Mouse (Mus musculus): ENCODE data around the gene Fbln1. TPM values are rescaled to one million over a fixed set of nuclear protein-coding genes. Genes with fewer than 3 reads are reported as not detected.

The Fbln1 gene
- polyA plus RNA-seq, 1 experiment from 2014 or later: 60.2 TPM

- no peak overlapping the region for H3K9ac ChIP-seq (ENCODE audit: low read depth, low read length)
- H3K4me2 ChIP-seq: no peak overlapping the region
- peaks cover 16% of the 10 kb centered on the region; the same call in 1 of the 2 replicates for H3K27me3 ChIP-seq (replicated peaks; ENCODE audit: control insufficient read depth, insufficient read depth, low read length)
- WGBS: 73% methylated on average over 3 of the region's 3 CpGs
- peaks cover 10% of the 10 kb centered on the region for H3K4me1 ChIP-seq (replicated peaks; ENCODE audit: control insufficient read depth, insufficient read depth, low read length)
- H3K9me3 ChIP-seq (ENCODE audit: control insufficient read depth, low read length): peaks cover 4% of the 10 kb centered on the region; the same call in 1 of the 2 replicates
- no peak overlapping the region for H3K4me3 ChIP-seq (ENCODE audit: low read depth, low read length)
- H3K36me3 ChIP-seq (ENCODE audit: control insufficient read depth, insufficient read depth, low read length): no peaks in the 10 kb centered on the region
- DNase-seq (ENCODE audit: low spot score) (no peak), ATAC-seq (replicated peaks; ENCODE audit: low FRiP score) (no peak)
- H3K27ac ChIP-seq (ENCODE audit: low read depth, low read length): no peak overlapping the region
These were observed 3.6 kb downstream of the Fbln1 start for GRCm38 (mm10) chr15:85209341-85209740.

DNA sequence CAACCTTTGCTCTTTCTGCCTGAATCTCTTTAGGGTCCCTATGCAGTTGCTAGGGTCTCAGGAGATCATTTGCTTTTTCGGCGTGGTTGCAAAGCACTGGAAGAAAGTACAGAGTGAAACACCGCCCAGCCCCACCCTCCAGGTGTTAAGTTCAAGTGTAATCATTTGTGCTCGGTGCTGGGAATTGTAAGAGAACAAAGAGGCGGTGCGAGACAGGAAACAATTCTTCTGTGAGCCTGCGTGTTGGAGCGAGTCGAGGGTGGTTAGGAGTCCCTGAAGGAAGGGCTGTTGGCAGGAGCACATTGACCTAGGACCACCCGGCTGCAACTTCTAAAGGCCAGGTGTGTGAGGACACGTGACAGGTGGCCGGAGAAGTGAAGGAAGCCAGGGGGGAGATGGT, 4.9 kb downstream of the Fbln1 start:
- no peak overlapping the region for H3K9ac ChIP-seq (ENCODE audit: low read depth, low read length)
- DNase-seq (ENCODE audit: low spot score) (no peak), ATAC-seq (replicated peaks; ENCODE audit: low FRiP score) (no peak)
- no peaks in the 10 kb centered on the region; the same call in none of the 2 replicates for H3K36me3 ChIP-seq (ENCODE audit: control insufficient read depth, insufficient read depth, low read length)
- peaks cover 10% of the 10 kb centered on the region for H3K4me1 ChIP-seq (replicated peaks; ENCODE audit: control insufficient read depth, insufficient read depth, low read length)
- H3K27me3 ChIP-seq (replicated peaks; ENCODE audit: control insufficient read depth, insufficient read depth, low read length): peaks cover 3% of the 10 kb centered on the region; the same call in 1 of the 2 replicates
- 85% methylated on average over 12 of the region's 12 CpGs for WGBS
- no peak overlapping the region for H3K4me2 ChIP-seq
- H3K9me3 ChIP-seq (ENCODE audit: control insufficient read depth, low read length): peaks cover 6% of the 10 kb centered on the region; the same call in 1 of the 2 replicates
- no peak overlapping the region for H3K27ac ChIP-seq (ENCODE audit: low read depth, low read length)
- H3K4me3 ChIP-seq (ENCODE audit: low read depth, low read length): no peak overlapping the region

GRCm38 (mm10) chr15:85211101-85211760, 5.5 kb downstream of the Fbln1 start:
- H3K27me3 ChIP-seq (replicated peaks; ENCODE audit: control insufficient read depth, insufficient read depth, low read length): no peaks in the 10 kb centered on the region
- no peak for ATAC-seq (replicated peaks; ENCODE audit: low FRiP score)
- H3K4me1 ChIP-seq (replicated peaks; ENCODE audit: control insufficient read depth, insufficient read depth, low read length): peaks cover 10% of the 10 kb centered on the region
- no peak overlapping the region for H3K4me3 ChIP-seq (ENCODE audit: low read depth, low read length)
- no peak for DNase-seq (ENCODE audit: low spot score)
- H3K36me3 ChIP-seq (ENCODE audit: control insufficient read depth, insufficient read depth, low read length): no peaks in the 10 kb centered on the region; the same call in none of the 2 replicates
- no peak overlapping the region for H3K9ac ChIP-seq (ENCODE audit: low read depth, low read length)
- H3K9me3 ChIP-seq (ENCODE audit: control insufficient read depth, low read length): peaks cover 6% of the 10 kb centered on the region; the same call in 1 of the 2 replicates
- WGBS: 91% methylated on average over 18 of the region's 18 CpGs
- no peak overlapping the region for H3K27ac ChIP-seq (ENCODE audit: low read depth, low read length)
- no peak overlapping the region for H3K4me2 ChIP-seq

GRCm38 (mm10) chr15:85216069-85216813, 10.5 kb downstream of the Fbln1 start:
- H3K4me1 ChIP-seq (replicated peaks; ENCODE audit: control insufficient read depth, insufficient read depth, low read length): no peaks in the 10 kb centered on the region
- ATAC-seq (replicated peaks; ENCODE audit: low FRiP score) (no peak), DNase-seq (ENCODE audit: low spot score) (no peak)
- H3K36me3 ChIP-seq (ENCODE audit: control insufficient read depth, insufficient read depth, low read length): no peaks in the 10 kb centered on the region; the same call in none of the 2 replicates
- peaks cover 5% of the 10 kb centered on the region; the same call in 1 of the 2 replicates for H3K9me3 ChIP-seq (ENCODE audit: control insufficient read depth, low read length)
- H3K27me3 ChIP-seq (replicated peaks; ENCODE audit: control insufficient read depth, insufficient read depth, low read length): no peaks in the 10 kb centered on the region
- no peak overlapping the region for H3K4me2 ChIP-seq
- H3K9ac ChIP-seq (ENCODE audit: low read depth, low read length): no peak overlapping the region
- no peak overlapping the region for H3K27ac ChIP-seq (ENCODE audit: low read depth, low read length)
- WGBS: 91% methylated on average over 7 of the region's 7 CpGs
- no peak overlapping the region for H3K4me3 ChIP-seq (ENCODE audit: low read depth, low read length)

GRCm38 (mm10) chr15:85218617-85219265, 13.0 kb downstream of the Fbln1 start:
- no peak overlapping the region for H3K27ac ChIP-seq (ENCODE audit: low read depth, low read length)
- H3K4me3 ChIP-seq (ENCODE audit: low read depth, low read length): no peak overlapping the region
- no peak for DNase-seq (ENCODE audit: low spot score)
- H3K9ac ChIP-seq (ENCODE audit: low read depth, low read length): no peak overlapping the region
- H3K4me2 ChIP-seq: no peak overlapping the region
- ATAC-seq (replicated peaks; ENCODE audit: low FRiP score): no peak
- H3K36me3 ChIP-seq (ENCODE audit: control insufficient read depth, insufficient read depth, low read length): no peaks in the 10 kb centered on the region; the same call in none of the 2 replicates
- H3K27me3 ChIP-seq (replicated peaks; ENCODE audit: control insufficient read depth, insufficient read depth, low read length): no peaks in the 10 kb centered on the region
- peaks cover 5% of the 10 kb centered on the region; the same call in 1 of the 2 replicates for H3K9me3 ChIP-seq (ENCODE audit: control insufficient read depth, low read length)
- 80% methylated on average over 5 of the region's 5 CpGs for WGBS
- H3K4me1 ChIP-seq (replicated peaks; ENCODE audit: control insufficient read depth, insufficient read depth, low read length): no peaks in the 10 kb centered on the region

GRCm38 (mm10) chr15:85220371-85220770, 14.6 kb downstream of the Fbln1 start:
- Histone ChIP-seq H3K9ac (ENCODE audit: low read depth, low read length) (no peak overlapping the region), H3K36me3 (ENCODE audit: control insufficient read depth, insufficient read depth, low read length) (peaks cover 4% of the 10 kb centered on the region), H3K27ac (ENCODE audit: low read depth, low read length) (no peak overlapping the region), H3K4me3 (ENCODE audit: low read depth, low read length) (no peak overlapping the region), H3K27me3 (replicated peaks; ENCODE audit: control insufficient read depth, insufficient read depth, low read length) (no peaks in the 10 kb centered on the region), H3K9me3 (ENCODE audit: control insufficient read depth, low read length) (peaks cover 5% of the 10 kb centered on the region; the same call in 1 of the 2 replicates), H3K4me2 (no peak overlapping the region), H3K4me1 (replicated peaks; ENCODE audit: control insufficient read depth, insufficient read depth, low read length) (no peaks in the 10 kb centered on the region)
- ATAC-seq (replicated peaks; ENCODE audit: low FRiP score) (no peak), DNase-seq (ENCODE audit: low spot score) (no peak)
- 83% methylated on average over 6 of the region's 6 CpGs for WGBS

- no peak overlapping the region for H3K27ac ChIP-seq (ENCODE audit: low read depth, low read length)
- 77% methylated on average over 12 of the region's 12 CpGs for WGBS
- peaks cover 2% of the 10 kb centered on the region; the same call in 1 of the 2 replicates for H3K9me3 ChIP-seq (ENCODE audit: control insufficient read depth, low read length)
- H3K4me3 ChIP-seq (ENCODE audit: low read depth, low read length): no peak overlapping the region
- H3K4me2 ChIP-seq: no peak overlapping the region
- no peaks in the 10 kb centered on the region for H3K4me1 ChIP-seq (replicated peaks; ENCODE audit: control insufficient read depth, insufficient read depth, low read length)
- H3K36me3 ChIP-seq (ENCODE audit: control insufficient read depth, insufficient read depth, low read length): peaks cover 6% of the 10 kb centered on the region
- ATAC-seq (replicated peaks; ENCODE audit: low FRiP score): no peak
- DNase-seq (ENCODE audit: low spot score): no peak
- no peak overlapping the region for H3K9ac ChIP-seq (ENCODE audit: low read depth, low read length)
- no peaks in the 10 kb centered on the region for H3K27me3 ChIP-seq (replicated peaks; ENCODE audit: control insufficient read depth, insufficient read depth, low read length)
These were observed 15.5 kb downstream of the Fbln1 start for GRCm38 (mm10) chr15:85221115-85221854.

DNA sequence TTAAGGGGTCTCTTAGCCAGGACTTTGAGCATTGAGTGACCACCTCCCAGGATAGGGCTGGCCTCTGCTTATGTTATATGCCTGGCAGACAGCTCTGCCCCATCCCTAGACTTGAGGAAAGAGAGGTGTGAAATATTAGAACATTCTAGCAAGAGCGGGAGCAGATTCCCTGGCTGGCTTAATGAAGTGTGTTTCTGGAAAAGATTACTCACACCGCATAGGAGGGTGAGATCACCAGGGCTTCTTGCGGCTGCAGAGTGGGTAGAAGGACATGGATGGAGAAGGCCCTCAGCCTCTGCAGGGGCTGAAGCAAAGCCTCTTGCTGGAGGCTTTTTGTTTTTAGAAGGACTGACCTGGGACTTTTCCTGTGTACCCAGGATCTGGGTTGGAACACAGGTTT, 19.9 kb downstream of the Fbln1 start:
- Histone ChIP-seq H3K4me2 (no peak overlapping the region), H3K27me3 (replicated peaks; ENCODE audit: control insufficient read depth, insufficient read depth, low read length) (no peaks in the 10 kb centered on the region), H3K27ac (ENCODE audit: low read depth, low read length) (no peak overlapping the region), H3K4me3 (ENCODE audit: low read depth, low read length) (no peak overlapping the region), H3K9me3 (ENCODE audit: control insufficient read depth, low read length) (no peaks in the 10 kb centered on the region), H3K36me3 (ENCODE audit: control insufficient read depth, insufficient read depth, low read length) (peaks cover 6% of the 10 kb centered on the region), H3K4me1 (replicated peaks; ENCODE audit: control insufficient read depth, insufficient read depth, low read length) (peaks cover 10% of the 10 kb centered on the region), H3K9ac (ENCODE audit: low read depth, low read length) (no peak overlapping the region)
- WGBS: 87% methylated on average over 3 of the region's 3 CpGs
- DNase-seq (ENCODE audit: low spot score) (no peak), ATAC-seq (replicated peaks; ENCODE audit: low FRiP score) (no peak)

Measured in liver, embryonic 11.5 days (tissue).